Mouse (Mus musculus): ENCODE results near the gene Ogg1. TPM values are rescaled to one million over a fixed set of nuclear protein-coding genes. Genes with fewer than 3 reads are reported as not detected.

Gene Ogg1
- polyA plus RNA-seq, 1 experiment: 13.0 TPM

- Histone ChIP-seq H3K4me1 (ENCODE audit: control insufficient read depth, insufficient read depth, insufficient read length) (no peaks in the 10 kb centered on the region), H3K27ac (ENCODE audit: insufficient read depth, low read length) (no peak overlapping the region), H3K36me3 (ENCODE audit: control insufficient read depth, insufficient read depth, low read length) (no peaks in the 10 kb centered on the region), H3K27me3 (ENCODE audit: control insufficient read depth, insufficient read depth, low read length) (no peaks in the 10 kb centered on the region), H3K4me3 (ENCODE audit: extremely low read depth, insufficient read depth, insufficient read length) (no peak overlapping the region)
- no peak for DNase-seq (ENCODE audit: low read depth in 1 of 2, low spot score in 2 of 2)
- TF ChIP-seq POLR2A (IDR thresholded peaks at IDR 0.05; ENCODE audit: low read depth, low read length) (no peak), CTCF (IDR thresholded peaks at IDR 0.05; ENCODE audit: extremely low read depth, insufficient read depth, insufficient read length, insufficient replicate concordance) (no peak)
- 90% methylated on average over 5 of the region's 5 CpGs for WGBS
Measured at GRCm38 (mm10) chr6:113301350-113301749, 25.4 kb upstream of the Ogg1 start.

GRCm38 (mm10) chr6:113302258-113302657, 24.5 kb upstream of the Ogg1 start:
- no peak overlapping the region for H3K27ac ChIP-seq (ENCODE audit: insufficient read depth, low read length)
- no peak overlapping the region for H3K4me3 ChIP-seq (ENCODE audit: extremely low read depth, insufficient read depth, insufficient read length)
- whole genome bisulfite sequencing: 5% methylated on average over 3 of the region's 3 CpGs
- TF ChIP-seq POLR2A (IDR thresholded peaks at IDR 0.05; ENCODE audit: low read depth, low read length) (no peak), CTCF (IDR thresholded peaks at IDR 0.05; ENCODE audit: extremely low read depth, insufficient read depth, insufficient read length, insufficient replicate concordance) (peak; percentile 20; the same call in 1 of the 2 replicates)
- no peaks in the 10 kb centered on the region for H3K4me1 ChIP-seq (ENCODE audit: control insufficient read depth, insufficient read depth, insufficient read length)
- no peaks in the 10 kb centered on the region for H3K36me3 ChIP-seq (ENCODE audit: control insufficient read depth, insufficient read depth, low read length)
- H3K27me3 ChIP-seq (ENCODE audit: control insufficient read depth, insufficient read depth, low read length): no peaks in the 10 kb centered on the region
- peak in 1 of 2 experiments; percentile 46 for DNase-seq (ENCODE audit: low read depth in 1 of 2, low spot score in 2 of 2)

GRCm38 (mm10) chr6:113306322-113306985, 20.3 kb upstream of the Ogg1 start:
- DNase-seq (ENCODE audit: low read depth in 1 of 2, low spot score in 2 of 2): peak; percentile 98 to 100
- TF ChIP-seq CTCF (IDR thresholded peaks at IDR 0.05; ENCODE audit: extremely low read depth, insufficient read depth, insufficient read length, insufficient replicate concordance) (no peak), POLR2A (IDR thresholded peaks at IDR 0.05; ENCODE audit: low read depth, low read length) (no peak; the same call in 1 of the 2 replicates)
- no peaks in the 10 kb centered on the region; the same call in 1 of the 2 replicates for H3K4me1 ChIP-seq (ENCODE audit: control insufficient read depth, insufficient read depth, insufficient read length)
- H3K27ac ChIP-seq (ENCODE audit: insufficient read depth, low read length): peak overlapping the region; percentile 99
- no peaks in the 10 kb centered on the region for H3K27me3 ChIP-seq (ENCODE audit: control insufficient read depth, insufficient read depth, low read length)
- peak overlapping the region; percentile 74 for H3K4me3 ChIP-seq (ENCODE audit: extremely low read depth, insufficient read depth, insufficient read length)
- 1% methylated on average over 50 of the region's 50 CpGs for WGBS
- peaks cover 10% of the 10 kb centered on the region for H3K36me3 ChIP-seq (ENCODE audit: control insufficient read depth, insufficient read depth, low read length)

GRCm38 (mm10) chr6:113306986-113307349, 19.8 kb upstream of the Ogg1 start, which contains the start of gene Brpf1:
TSS of gene Brpf1 (plus strand) at chr6:113307137.
- no peak for TF ChIP-seq CTCF (IDR thresholded peaks at IDR 0.05; ENCODE audit: extremely low read depth, insufficient read depth, insufficient read length, insufficient replicate concordance)
- TF ChIP-seq POLR2A (IDR thresholded peaks at IDR 0.05; ENCODE audit: low read depth, low read length): peak; percentile 15; the same call in 1 of the 2 replicates
- no peaks in the 10 kb centered on the region; the same call in 1 of the 2 replicates for H3K4me1 ChIP-seq (ENCODE audit: control insufficient read depth, insufficient read depth, insufficient read length)

GRCm38 (mm10) chr6:113307481-113308121, 19.2 kb upstream of the Ogg1 start:
- peak overlapping the region; percentile 99 for H3K27ac ChIP-seq (ENCODE audit: insufficient read depth, low read length)
- H3K4me1 ChIP-seq (ENCODE audit: control insufficient read depth, insufficient read depth, insufficient read length): no peaks in the 10 kb centered on the region; the same call in 1 of the 2 replicates
- H3K4me3 ChIP-seq (ENCODE audit: extremely low read depth, insufficient read depth, insufficient read length): peak overlapping the region; percentile 74
- H3K36me3 ChIP-seq (ENCODE audit: control insufficient read depth, insufficient read depth, low read length): peaks cover 13% of the 10 kb centered on the region
- peak in 1 of 2 experiments; percentile 48 for DNase-seq (ENCODE audit: low read depth in 1 of 2, low spot score in 2 of 2)
- under 1% methylated on average over 33 of the region's 34 CpGs for WGBS
- TF ChIP-seq POLR2A (IDR thresholded peaks at IDR 0.05; ENCODE audit: low read depth, low read length) (no peak), CTCF (IDR thresholded peaks at IDR 0.05; ENCODE audit: extremely low read depth, insufficient read depth, insufficient read length, insufficient replicate concordance) (no peak)
- H3K27me3 ChIP-seq (ENCODE audit: control insufficient read depth, insufficient read depth, low read length): no peaks in the 10 kb centered on the region

More at GRCm38 (mm10) chr6:113306986-113307349, 19.8 kb upstream of the Ogg1 start, which contains the start of gene Brpf1:
- Histone ChIP-seq H3K27ac (ENCODE audit: insufficient read depth, low read length) (peak within 1 kb of the TSS; percentile 99), H3K4me3 (ENCODE audit: extremely low read depth, insufficient read depth, insufficient read length) (peak within 1 kb of the TSS; percentile 74), H3K27me3 (ENCODE audit: control insufficient read depth, insufficient read depth, low read length) (no peaks in the 10 kb centered on the region), H3K36me3 (ENCODE audit: control insufficient read depth, insufficient read depth, low read length) (peaks cover 10% of the 10 kb centered on the region)
- 1% methylated on average over 32 of the region's 32 CpGs for WGBS
- no peak for DNase-seq (ENCODE audit: low read depth in 1 of 2, low spot score in 2 of 2)

GRCm38 (mm10) chr6:113308141-113308540, 18.6 kb upstream of the Ogg1 start:
- peak overlapping the region; percentile 74; the same call in 1 of the 2 replicates for H3K4me3 ChIP-seq (ENCODE audit: extremely low read depth, insufficient read depth, insufficient read length)
- peak in 1 of 2 experiments; percentile 44 for DNase-seq (ENCODE audit: low read depth in 1 of 2, low spot score in 2 of 2)
- peak overlapping the region; percentile 99 for H3K27ac ChIP-seq (ENCODE audit: insufficient read depth, low read length)
- no peaks in the 10 kb centered on the region; the same call in 1 of the 2 replicates for H3K4me1 ChIP-seq (ENCODE audit: control insufficient read depth, insufficient read depth, insufficient read length)
- peaks cover 14% of the 10 kb centered on the region for H3K36me3 ChIP-seq (ENCODE audit: control insufficient read depth, insufficient read depth, low read length)
- TF ChIP-seq POLR2A (IDR thresholded peaks at IDR 0.05; ENCODE audit: low read depth, low read length): no peak
- peak; percentile 28; the same call in 1 of the 2 replicates for TF ChIP-seq CTCF (IDR thresholded peaks at IDR 0.05; ENCODE audit: extremely low read depth, insufficient read depth, insufficient read length, insufficient replicate concordance)
- no peaks in the 10 kb centered on the region for H3K27me3 ChIP-seq (ENCODE audit: control insufficient read depth, insufficient read depth, low read length)
- WGBS: 11% methylated on average over 5 of the region's 5 CpGs

Data from spleen, adult 2 months (tissue).